Mouse (Mus musculus) megakaryocyte, embryonic 14.5 days (primary cell): ENCODE data around the gene Tph1.

Experiments used
- FLI1 ChIP-seq: IDR thresholded peaks from 2 replicates; pipeline ENCODE4 v1.6.1; 2012; ENCODE audit warnings: low read length, inconsistent platforms, mixed read lengths
- GATA1 ChIP-seq: IDR thresholded peaks from 3 replicates; pipeline ENCODE4 v1.6.1; 2012; ENCODE audit warnings: mixed read lengths, low read length, inconsistent platforms, borderline replicate concordance

DNA sequence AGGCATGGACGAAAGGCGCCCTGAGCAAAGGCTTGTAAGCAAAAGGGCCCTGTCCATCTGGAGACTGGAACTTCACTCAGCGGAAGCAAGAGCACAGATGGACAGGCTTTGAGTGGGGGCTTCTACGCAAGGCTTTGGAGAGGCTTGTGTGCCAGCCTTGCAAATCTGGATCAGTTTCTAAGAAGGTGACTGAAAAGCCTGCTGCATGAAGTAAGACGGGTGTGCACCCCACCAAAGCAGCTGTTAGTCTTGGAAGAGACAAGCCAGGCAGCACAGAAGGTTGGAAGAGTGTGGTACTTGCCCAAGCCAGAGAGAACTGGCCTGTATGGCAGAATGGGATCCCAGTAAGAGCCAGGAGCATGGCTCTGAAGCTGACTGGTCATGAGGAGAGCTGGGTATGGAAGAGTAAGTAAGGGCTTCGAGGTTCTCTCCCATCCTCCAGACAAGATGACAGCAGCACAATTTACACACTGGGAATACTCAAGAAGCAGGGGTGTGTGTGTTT lies 28.2 kb upstream of the Tph1 start:
- TF ChIP-seq GATA1 (no peak), FLI1 (no peak)
